In genomic region chr19:4468363-4468762, GRCm38 (mm10) we compare ENCODE assay signal across 10 mouse cellular contexts. TPM values are rescaled to one million over a fixed set of nuclear protein-coding genes. Genes with fewer than 3 reads are reported as not detected.
DNase-seq lines count a peak whose midpoint lies in the region; TF ChIP-seq lines count a peak whose summit lies in the region.
"Had no signal": no experiment of that assay in that cellular context is flagged by ENCODE, and none has a peak within 500 bp of the region (broad histone marks: within the 10 kb centered on the region; RNA-seq: fewer than 3 reads in every experiment).

No protein-coding gene starts in this region.

- H3K36me3 ChIP-seq in testis, adult 2 months (ENCODE audit: control insufficient read depth, insufficient read depth, low read length): no peaks in the 10 kb centered on the region
- H3K36me3 ChIP-seq: embryonic facial prominence, embryonic 13.5 days had no signal

- no peaks in the 10 kb centered on the region for H3K27me3 ChIP-seq in testis, adult 2 months (ENCODE audit: control insufficient read depth, insufficient read depth, low read length)
- H3K27me3 ChIP-seq: embryonic facial prominence, embryonic 13.5 days had no signal

- TF ChIP-seq POLR2A in lung, adult 2 months (IDR thresholded peaks at IDR 0.05; ENCODE audit: borderline replicate concordance, extremely low read depth, low read depth, low read length): no peak
- no peak for TF ChIP-seq POLR2A in testis, adult 2 months (IDR thresholded peaks at IDR 0.05; ENCODE audit: control insufficient read depth, low read depth, low read length)

- no peak for DNase-seq in lung, adult 2 months
- DNase-seq in lung, postnatal 4 days: no peak
- DNase-seq in adrenal gland, adult 2 months: peak; percentile 57
- peak; percentile 73 for DNase-seq in cerebellum, adult 9-10 months
- DNase-seq in heart, adult 8-10 months (ENCODE audit: low spot score): no peak
- DNase-seq in urinary bladder, postnatal 4 days (ENCODE audit: low spot score in 2 of 2): no peak
- DNase-seq: heart, postnatal 14 days had no signal

- no peak overlapping the region for H3K27ac ChIP-seq in testis, adult 2 months (ENCODE audit: control insufficient read depth, insufficient read depth, low read depth, low read length)
- H3K27ac ChIP-seq: embryonic facial prominence, embryonic 13.5 days; macrophage had no signal

- no peak overlapping the region for H3K4me3 ChIP-seq in lung, adult 2 months (replicated peaks; ENCODE audit: extremely low read depth, low read depth, low read length)
- no peak overlapping the region for H3K4me3 ChIP-seq in testis, adult 2 months (ENCODE audit: control insufficient read depth, low read depth, low read length)
- H3K4me3 ChIP-seq: embryonic facial prominence, embryonic 13.5 days had no signal

- 0 out of 2 replicates have a peak, but pooled peaks have one; percentile 30 for TF ChIP-seq CTCF in lung, adult 2 months (IDR thresholded peaks at IDR 0.05; ENCODE audit: insufficient read depth, low read length)
- peak; percentile 60; the same call in 1 of the 2 replicates for TF ChIP-seq CTCF in testis, adult 2 months (IDR thresholded peaks at IDR 0.05; ENCODE audit: control insufficient read depth, insufficient read depth, insufficient replicate concordance, low read depth, low read length)

- H3K4me1 ChIP-seq in lung, adult 2 months (ENCODE audit: control insufficient read depth, insufficient read depth, low read length): no peaks in the 10 kb centered on the region
- H3K4me1 ChIP-seq in testis, adult 2 months (ENCODE audit: control insufficient read depth, insufficient read depth, low read length): no peaks in the 10 kb centered on the region; the same call in none of the 2 replicates

- 42% methylated on average over 5 of the region's 5 CpGs for WGBS in lung, adult 2 months

RNA-seq across cellular contexts. Expression of gene Syt12, which starts 8.9 kb away (rescaled TPM):
- 0.82 and 2.3 TPM in 2 replicates for polyA plus RNA-seq in lung, adult 2 months (2012; rRNA removed)
- total RNA-seq in adrenal gland, adult 2 months (2021): 10 to 100 TPM; 58.0 to 74.0 TPM
- 124 and 143 TPM in 2 replicates for polyA plus RNA-seq in adrenal gland, adult 2 months (2012; rRNA removed)
- polyA plus RNA-seq in testis, adult 2 months (2012; rRNA removed): 0.79 and 1.6 TPM in 2 replicates
- total RNA-seq in heart, adult 8-10 months (2022): 10 to 100 TPM in 1 of 4 experiments, 1 to 10 TPM in 3; 4.2 to 13.5 (median 6.1) TPM
- polyA plus RNA-seq: macrophage had no signal

RNA-seq across cellular contexts. Expression of gene Rhod, which starts 29.1 kb away (rescaled TPM):
- polyA plus RNA-seq in lung, adult 2 months (2012; rRNA removed): 11.4 and 17.5 TPM in 2 replicates
- total RNA-seq in adrenal gland, adult 2 months (2021): 10 to 100 TPM; 25.7 to 36.4 TPM
- 35.2 and 39.5 TPM in 2 replicates for polyA plus RNA-seq in adrenal gland, adult 2 months (2012; rRNA removed)
- 8.9 and 9.3 TPM in 2 replicates for polyA plus RNA-seq in testis, adult 2 months (2012; rRNA removed)
- total RNA-seq in heart, adult 8-10 months (2022): 1 to 10 TPM; 5.1 to 6.7 (median 5.8) TPM

RNA-seq across cellular contexts. Expression of gene 2010003K11Rik, which starts 30.0 kb away (rescaled TPM):
- polyA plus RNA-seq in lung, adult 2 months (2012; rRNA removed): 0.23 and 0.82 TPM in 2 replicates
- total RNA-seq in adrenal gland, adult 2 months (2021): 10 to 100 TPM; 41.3 to 58.6 TPM
- polyA plus RNA-seq in adrenal gland, adult 2 months (2012; rRNA removed): 6.4 and 8.5 TPM in 2 replicates
- 0.94 and 0.95 TPM in 2 replicates for polyA plus RNA-seq in testis, adult 2 months (2012; rRNA removed)
- not detected for total RNA-seq in heart, adult 8-10 months (2022)
- polyA plus RNA-seq: embryonic facial prominence, embryonic 13.5 days; macrophage had no signal

RNA-seq across cellular contexts. Expression of gene Pcx, which starts 41.9 kb away (rescaled TPM):
- 52.7 and 62.6 TPM in 2 replicates for polyA plus RNA-seq in lung, adult 2 months (2012; rRNA removed)
- total RNA-seq in adrenal gland, adult 2 months (2021): 100 to 1,000 TPM; 536 to 579 TPM
- polyA plus RNA-seq in adrenal gland, adult 2 months (2012; rRNA removed): 474 and 524 TPM in 2 replicates
- 14.3 and 15.2 TPM in 2 replicates for polyA plus RNA-seq in testis, adult 2 months (2012; rRNA removed)
- 10 to 100 TPM; 38.8 to 58.2 (median 43.9) TPM for total RNA-seq in heart, adult 8-10 months (2022)

Comparison
In these comparisons a context has a peak if more than half of its experiments do, and no peak if none do; other contexts are left out.
1. DNase-seq: peak in adrenal gland, adult 2 months (single experiment) and cerebellum, adult 9-10 months (single experiment); none in lung, adult 2 months (single experiment), lung, postnatal 4 days (0 of 2), heart, adult 8-10 months (single experiment) and urinary bladder, postnatal 4 days (0 of 2).
2. RNA of gene Syt12, which starts 8.9 kb away (polyA plus RNA-seq): 124 to 143 TPM in adrenal gland, adult 2 months; 0.82 to 2.3 TPM in lung, adult 2 months and 0.79 to 1.6 TPM in testis, adult 2 months; every median in the first group is over 10 times any median in the second.